Mouse (Mus musculus): ENCODE data around the gene Rex1bd. TPM values are rescaled to one million over a fixed set of nuclear protein-coding genes. Genes with fewer than 3 reads are reported as not detected.

The Rex1bd gene
- polyA plus RNA-seq, 1 experiment from 2014 or later, result 138 TPM

DNA sequence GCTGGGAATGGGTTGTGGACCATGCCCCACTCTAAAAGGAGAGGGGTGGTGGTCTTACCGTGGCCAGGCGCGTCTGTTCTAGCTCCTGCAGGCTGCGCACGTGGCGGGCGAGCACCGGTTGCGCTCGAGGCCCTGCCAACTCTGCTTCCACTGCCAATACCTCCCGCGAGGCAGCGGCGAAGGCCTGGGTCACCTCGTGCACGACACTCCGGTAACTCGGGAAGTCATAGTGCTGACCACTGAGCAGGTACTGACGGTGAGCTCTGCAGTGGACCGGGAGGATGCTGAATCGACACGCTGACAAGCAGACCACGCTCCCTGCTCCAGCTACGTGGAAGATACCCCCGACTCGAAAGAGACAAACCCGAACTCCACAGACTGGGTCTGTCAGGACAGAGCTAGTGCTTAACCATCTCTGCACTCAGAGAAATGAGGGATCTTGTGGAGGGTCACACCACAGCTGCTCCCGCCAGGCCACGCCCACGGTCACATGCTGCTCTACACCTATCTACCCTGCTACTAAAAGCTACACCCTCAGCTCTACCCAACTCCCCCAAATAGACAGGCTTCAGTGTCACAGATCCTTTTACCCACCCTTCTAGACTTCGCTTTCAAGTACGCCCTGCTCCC, 739 bp downstream of the Rex1bd start:
- Histone ChIP-seq H3K4me3 (ENCODE audit: control insufficient read depth in 1 of 2, insufficient read depth in 1 of 2, low read depth in 1 of 2, low read length in 2 of 2) (peak overlapping the region; percentile 46 to 76), H3K27ac (replicated peaks in 1 of 2; ENCODE audit: control insufficient read depth in 1 of 2, insufficient read depth in 1 of 2, low read depth in 2 of 2, low read length in 2 of 2) (peak overlapping the region in 1 of 2 experiments; percentile 91; a peak in 1 of 4 replicates), H3K27me3 (ENCODE audit: control insufficient read depth, insufficient read depth, low read length) (peaks cover 28% of the 10 kb centered on the region), H3K36me3 (ENCODE audit: control insufficient read depth, insufficient read depth, low read length) (peaks cover 37% of the 10 kb centered on the region), H3K4me1 (ENCODE audit: control insufficient read depth in 2 of 2, insufficient read depth in 2 of 2, low read length in 2 of 2) (peaks cover 24 to 45% of the 10 kb centered on the region in 2 experiments), H3K9me3 (ENCODE audit: control insufficient read depth, low read length) (no peaks in the 10 kb centered on the region), H3K4me2 (ENCODE audit: low read length) (peak overlapping the region; percentile 92), H3K9ac (ENCODE audit: low read length) (peak overlapping the region; percentile 91)
- ATAC-seq (ENCODE audit: insufficient number of reproducible peaks, insufficient read depth, low FRiP score, low read depth), result peak; percentile 1; the same call in 1 of the 2 replicates
- 42% methylated on average over 32 of the region's 32 CpGs for WGBS

DNA sequence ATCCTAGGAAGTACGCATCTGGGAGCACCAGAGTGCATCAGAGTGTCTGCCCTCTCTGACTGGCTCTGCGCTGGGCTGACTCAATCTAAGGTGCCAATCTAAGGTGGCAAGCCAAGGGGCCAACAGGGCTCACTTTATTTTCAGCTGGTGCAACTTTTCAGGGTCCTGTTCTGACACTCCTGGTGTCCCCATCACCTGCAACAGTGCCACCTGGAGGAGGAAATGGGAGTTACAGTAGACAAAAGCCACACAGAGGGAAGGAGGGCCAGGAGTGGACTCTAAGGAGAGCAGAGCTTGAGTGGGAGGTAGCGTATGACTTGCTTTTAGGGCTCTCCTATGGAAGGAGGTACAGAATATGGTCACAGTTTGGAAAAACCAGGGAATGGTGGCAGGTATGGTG, 1.7 kb downstream of the Rex1bd start:
- Histone ChIP-seq H3K9me3 (ENCODE audit: control insufficient read depth, low read length) (no peaks in the 10 kb centered on the region), H3K4me1 (ENCODE audit: control insufficient read depth in 2 of 2, insufficient read depth in 2 of 2, low read length in 2 of 2) (peaks cover 24 to 47% of the 10 kb centered on the region in 2 experiments), H3K36me3 (ENCODE audit: control insufficient read depth, insufficient read depth, low read length) (peaks cover 37% of the 10 kb centered on the region), H3K27me3 (ENCODE audit: control insufficient read depth, insufficient read depth, low read length) (peaks cover 38% of the 10 kb centered on the region), H3K27ac (replicated peaks in 1 of 2; ENCODE audit: control insufficient read depth in 1 of 2, insufficient read depth in 1 of 2, low read depth in 2 of 2, low read length in 2 of 2) (no peak overlapping the region), H3K9ac (ENCODE audit: low read length) (no peak overlapping the region), H3K4me3 (ENCODE audit: control insufficient read depth in 1 of 2, insufficient read depth in 1 of 2, low read depth in 1 of 2, low read length in 2 of 2) (no peak overlapping the region), H3K4me2 (ENCODE audit: low read length) (no peak overlapping the region)
- WGBS, result 80% methylated on average over 3 of the region's 3 CpGs
- ATAC-seq (ENCODE audit: insufficient number of reproducible peaks, insufficient read depth, low FRiP score, low read depth), result no peak

DNA sequence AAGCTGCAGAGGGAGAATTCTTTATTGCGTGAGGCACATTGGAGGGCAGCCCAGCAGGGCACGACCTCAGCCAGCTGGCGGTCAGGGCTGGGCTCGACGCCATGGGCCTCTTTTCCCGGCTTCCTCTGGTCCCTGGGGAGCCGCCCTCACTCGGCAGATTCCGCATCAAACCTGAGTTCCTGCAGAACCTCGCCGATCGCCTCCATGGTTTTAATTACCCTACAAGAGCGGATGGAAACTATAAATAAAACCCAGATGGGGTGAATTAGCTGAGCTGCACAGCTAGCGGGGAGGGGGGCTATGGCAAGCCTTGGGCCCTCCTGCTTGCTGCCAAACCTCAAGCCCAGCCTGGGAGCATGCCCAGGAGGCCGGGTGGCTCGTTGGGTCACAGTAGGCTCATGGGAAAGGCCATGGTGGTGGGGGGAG, 2.2 kb downstream of the Rex1bd start:
- H3K4me2 ChIP-seq (ENCODE audit: low read length), result no peak overlapping the region
- H3K36me3 ChIP-seq (ENCODE audit: control insufficient read depth, insufficient read depth, low read length), result peaks cover 37% of the 10 kb centered on the region
- no peak overlapping the region for H3K27ac ChIP-seq (replicated peaks in 1 of 2; ENCODE audit: control insufficient read depth in 1 of 2, insufficient read depth in 1 of 2, low read depth in 2 of 2, low read length in 2 of 2)
- peaks cover 23 to 45% of the 10 kb centered on the region in 2 experiments for H3K4me1 ChIP-seq (ENCODE audit: control insufficient read depth in 2 of 2, insufficient read depth in 2 of 2, low read length in 2 of 2)
- no peaks in the 10 kb centered on the region for H3K9me3 ChIP-seq (ENCODE audit: control insufficient read depth, low read length)
- H3K27me3 ChIP-seq (ENCODE audit: control insufficient read depth, insufficient read depth, low read length), result peaks cover 43% of the 10 kb centered on the region
- no peak overlapping the region for H3K9ac ChIP-seq (ENCODE audit: low read length)
- ATAC-seq (ENCODE audit: insufficient number of reproducible peaks, insufficient read depth, low FRiP score, low read depth), result no peak
- no peak overlapping the region for H3K4me3 ChIP-seq (ENCODE audit: control insufficient read depth in 1 of 2, insufficient read depth in 1 of 2, low read depth in 1 of 2, low read length in 2 of 2)
- 65% methylated on average over 16 of the region's 16 CpGs for WGBS

DNA sequence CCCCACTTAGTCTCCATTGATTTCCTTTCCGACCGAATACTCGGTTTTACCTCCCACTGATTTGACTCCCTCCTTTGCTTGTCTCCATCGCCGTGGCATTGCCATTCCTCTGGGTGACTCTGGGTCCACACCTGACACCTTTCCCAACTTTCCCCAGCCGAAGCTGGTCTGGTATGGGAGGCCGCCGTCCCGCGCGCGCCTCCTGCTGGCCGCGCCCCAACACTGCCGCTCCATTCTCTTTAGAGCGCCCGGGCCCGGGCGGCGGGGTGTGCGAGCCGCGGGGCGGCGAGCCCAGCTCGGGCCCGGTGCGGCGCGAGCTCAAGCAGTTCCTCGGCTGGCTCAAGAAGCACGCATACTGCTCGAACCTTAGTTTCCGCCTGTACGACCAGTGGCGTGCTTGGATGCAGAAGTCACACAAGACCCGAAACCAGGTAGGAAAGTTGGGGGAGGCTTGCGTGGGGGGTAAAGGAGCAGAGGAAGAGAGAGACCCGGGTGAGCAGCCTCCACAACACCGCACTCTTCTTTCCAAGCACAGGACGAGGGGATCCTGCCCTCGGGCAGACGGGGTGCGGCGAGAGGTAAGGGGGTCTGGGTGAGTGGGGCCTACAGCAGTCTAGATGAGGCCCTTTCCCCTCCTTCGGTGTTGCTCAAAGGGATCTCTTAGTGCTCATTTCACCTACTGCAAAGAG, 3.3 kb downstream of the Rex1bd start:
- Histone ChIP-seq H3K9me3 (ENCODE audit: control insufficient read depth, low read length) (no peaks in the 10 kb centered on the region), H3K4me1 (ENCODE audit: control insufficient read depth in 2 of 2, insufficient read depth in 2 of 2, low read length in 2 of 2) (peaks cover 18 to 37% of the 10 kb centered on the region in 2 experiments), H3K27ac (replicated peaks in 1 of 2; ENCODE audit: control insufficient read depth in 1 of 2, insufficient read depth in 1 of 2, low read depth in 2 of 2, low read length in 2 of 2) (no peak overlapping the region), H3K36me3 (ENCODE audit: control insufficient read depth, insufficient read depth, low read length) (peaks cover 27% of the 10 kb centered on the region), H3K9ac (ENCODE audit: low read length) (0 out of 2 replicates have a peak overlapping the region, but pooled peaks have one; percentile 16), H3K4me3 (ENCODE audit: control insufficient read depth in 1 of 2, insufficient read depth in 1 of 2, low read depth in 1 of 2, low read length in 2 of 2) (peak overlapping the region in 1 of 2 experiments; percentile 16; a peak in 1 of 4 replicates), H3K27me3 (ENCODE audit: control insufficient read depth, insufficient read depth, low read length) (peaks cover 54% of the 10 kb centered on the region), H3K4me2 (ENCODE audit: low read length) (peak overlapping the region; percentile 22; the same call in 1 of the 2 replicates)
- WGBS, result 18% methylated on average over 46 of the region's 46 CpGs
- no peak for ATAC-seq (ENCODE audit: insufficient number of reproducible peaks, insufficient read depth, low FRiP score, low read depth)

DNA sequence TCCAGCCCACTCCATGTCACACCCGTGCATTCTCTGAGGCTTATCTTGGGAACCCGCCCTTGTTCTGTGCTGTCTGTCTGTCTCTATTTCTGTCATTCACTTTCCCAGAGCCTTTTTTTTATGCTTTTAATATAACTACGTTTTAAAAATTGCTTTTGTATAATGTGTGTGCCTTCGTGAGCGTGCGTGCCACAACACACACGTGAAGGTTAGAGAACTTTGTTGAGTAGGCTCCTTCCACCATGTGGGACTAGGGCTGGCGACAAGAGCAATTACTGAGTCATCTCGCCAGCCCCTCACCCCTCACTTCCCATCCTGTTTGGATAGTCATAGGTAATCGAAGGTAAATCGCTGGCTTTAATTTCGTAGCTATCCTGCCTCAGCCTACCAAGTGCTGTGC, 4.0 kb downstream of the Rex1bd start:
- H3K27me3 ChIP-seq (ENCODE audit: control insufficient read depth, insufficient read depth, low read length), result peaks cover 61% of the 10 kb centered on the region
- H3K4me3 ChIP-seq (ENCODE audit: control insufficient read depth in 1 of 2, insufficient read depth in 1 of 2, low read depth in 1 of 2, low read length in 2 of 2), result peak overlapping the region in 1 of 2 experiments; percentile 16; a peak in 1 of 4 replicates
- no peak overlapping the region for H3K27ac ChIP-seq (replicated peaks in 1 of 2; ENCODE audit: control insufficient read depth in 1 of 2, insufficient read depth in 1 of 2, low read depth in 2 of 2, low read length in 2 of 2)
- WGBS, result 31% methylated on average over 12 of the region's 12 CpGs
- H3K36me3 ChIP-seq (ENCODE audit: control insufficient read depth, insufficient read depth, low read length), result peaks cover 21% of the 10 kb centered on the region
- H3K9me3 ChIP-seq (ENCODE audit: control insufficient read depth, low read length), result no peaks in the 10 kb centered on the region
- H3K9ac ChIP-seq (ENCODE audit: low read length), result peak overlapping the region; percentile 27; the same call in 1 of the 2 replicates
- ATAC-seq (ENCODE audit: insufficient number of reproducible peaks, insufficient read depth, low FRiP score, low read depth), result no peak
- peak overlapping the region; percentile 50 for H3K4me2 ChIP-seq (ENCODE audit: low read length)
- H3K4me1 ChIP-seq (ENCODE audit: control insufficient read depth in 2 of 2, insufficient read depth in 2 of 2, low read length in 2 of 2), result peaks cover 18 to 37% of the 10 kb centered on the region in 2 experiments

DNA sequence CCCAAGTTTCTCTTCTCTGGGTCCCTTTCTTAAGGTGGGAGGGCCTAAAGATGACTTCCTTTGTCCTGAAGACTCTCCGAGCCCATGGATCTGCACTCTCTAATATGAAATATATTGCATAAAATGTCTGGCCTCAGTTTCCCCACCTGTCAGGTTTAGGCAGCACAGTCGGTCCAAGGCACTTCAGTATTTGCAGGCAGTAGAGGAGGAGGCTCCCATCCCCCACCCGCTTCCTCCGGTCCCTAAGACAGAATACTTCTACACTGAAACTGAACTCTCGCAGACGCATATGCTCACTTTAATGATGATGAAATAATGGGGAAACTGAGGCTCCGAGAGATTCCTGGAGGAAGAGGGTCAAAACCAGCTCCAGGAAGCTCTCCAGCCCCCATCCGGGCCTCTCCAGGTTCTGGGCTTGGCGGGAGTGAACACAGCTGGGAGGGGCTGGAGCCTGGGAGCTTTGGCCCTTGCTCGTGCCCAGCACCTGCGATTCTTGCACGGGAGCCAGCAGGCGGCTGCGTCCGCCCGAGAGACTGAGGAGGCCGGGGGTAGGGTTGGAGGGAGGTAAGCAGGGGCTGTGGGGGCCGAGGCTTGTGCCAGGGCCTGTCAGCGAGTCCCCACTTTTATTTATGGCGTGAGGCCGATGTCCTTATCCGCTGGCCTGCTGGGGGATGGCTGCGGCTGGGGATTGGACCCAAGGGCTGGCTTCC, 4.6 kb downstream of the Rex1bd start:
- Histone ChIP-seq H3K9me3 (ENCODE audit: control insufficient read depth, low read length) (no peaks in the 10 kb centered on the region), H3K36me3 (ENCODE audit: control insufficient read depth, insufficient read depth, low read length) (peaks cover 15% of the 10 kb centered on the region), H3K27ac (replicated peaks in 1 of 2; ENCODE audit: control insufficient read depth in 1 of 2, insufficient read depth in 1 of 2, low read depth in 2 of 2, low read length in 2 of 2) (no peak overlapping the region), H3K9ac (ENCODE audit: low read length) (peak overlapping the region; percentile 27; the same call in 1 of the 2 replicates), H3K4me2 (ENCODE audit: low read length) (peak overlapping the region; percentile 50), H3K4me1 (ENCODE audit: control insufficient read depth in 2 of 2, insufficient read depth in 2 of 2, low read length in 2 of 2) (peaks cover 18 to 37% of the 10 kb centered on the region in 2 experiments), H3K27me3 (ENCODE audit: control insufficient read depth, insufficient read depth, low read length) (peaks cover 67% of the 10 kb centered on the region), H3K4me3 (ENCODE audit: control insufficient read depth in 1 of 2, insufficient read depth in 1 of 2, low read depth in 1 of 2, low read length in 2 of 2) (peak overlapping the region in 1 of 2 experiments; percentile 16; a peak in 2 of 4 replicates)
- ATAC-seq (ENCODE audit: insufficient number of reproducible peaks, insufficient read depth, low FRiP score, low read depth), result no peak
- WGBS, result 13% methylated on average over 20 of the region's 23 CpGs
